Mouse (Mus musculus) spleen, postnatal 4 days (tissue): ENCODE data around the gene Fbxl16.

Experiments
- DNase-seq, 2 experiments: peaks; one replicate each; pipeline ENCODE4 v3.0.0; 2022; ENCODE audit warnings: low spot score in 2 of 2

The Fbxl16 gene

GRCm38 (mm10) chr17:25842509-25842908 lies 33.6 kb downstream of the Fbxl16 start:
- no peak for DNase-seq

DNA sequence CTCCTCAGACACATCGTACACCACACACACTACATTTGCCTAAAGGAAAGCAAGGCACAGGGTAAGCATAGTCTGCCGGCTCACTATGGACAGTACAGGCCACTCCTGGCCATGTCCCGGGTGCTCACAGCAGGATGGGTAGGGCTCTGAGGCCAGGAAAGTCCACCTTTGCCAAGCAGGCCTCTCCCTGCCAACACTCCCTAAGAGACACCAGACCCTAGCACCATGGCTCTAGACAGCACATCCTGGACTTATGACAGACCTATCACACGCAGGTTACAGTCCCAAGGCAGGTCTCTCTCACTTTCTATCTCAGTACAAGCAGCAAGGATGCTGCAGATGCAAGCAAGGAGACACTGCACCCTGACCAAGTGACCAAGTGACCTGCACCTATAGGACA lies 34.2 kb downstream of the Fbxl16 start:
- DNase-seq = no peak

GRCm38 (mm10) chr17:25843636-25844395 lies 34.9 kb downstream of the Fbxl16 start:
- no peak for DNase-seq

DNA sequence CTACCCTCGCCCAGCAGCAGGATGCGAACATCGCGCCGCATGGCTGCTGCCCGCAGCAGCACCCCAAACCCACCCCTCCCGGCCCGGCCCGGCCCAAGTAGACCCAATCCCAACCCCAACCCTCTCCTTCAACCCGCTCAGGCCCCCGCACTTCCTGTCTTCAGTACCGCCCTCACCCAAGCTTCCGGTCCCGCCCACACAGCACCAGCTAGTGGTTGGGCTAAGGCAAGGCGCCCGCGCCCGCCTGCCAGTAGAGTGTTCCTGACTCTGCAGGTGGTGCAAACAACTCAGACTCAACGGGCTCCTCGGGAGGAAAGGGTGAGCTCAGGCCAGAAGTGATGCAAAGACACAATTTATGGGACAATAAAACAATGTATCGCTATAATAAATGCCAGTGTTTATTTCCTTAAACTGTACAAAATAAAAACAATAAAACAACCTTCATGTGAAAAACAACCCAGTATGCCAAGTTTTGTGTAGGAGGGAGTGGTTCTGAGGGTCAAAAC lies 35.6 kb downstream of the Fbxl16 start, which contains the start of gene Rhot2:
TSS of gene Rhot2 (minus strand) at position 456 of the 506 bp plus-strand sequence.
- peak; percentile 93 to 96 for DNase-seq

DNA sequence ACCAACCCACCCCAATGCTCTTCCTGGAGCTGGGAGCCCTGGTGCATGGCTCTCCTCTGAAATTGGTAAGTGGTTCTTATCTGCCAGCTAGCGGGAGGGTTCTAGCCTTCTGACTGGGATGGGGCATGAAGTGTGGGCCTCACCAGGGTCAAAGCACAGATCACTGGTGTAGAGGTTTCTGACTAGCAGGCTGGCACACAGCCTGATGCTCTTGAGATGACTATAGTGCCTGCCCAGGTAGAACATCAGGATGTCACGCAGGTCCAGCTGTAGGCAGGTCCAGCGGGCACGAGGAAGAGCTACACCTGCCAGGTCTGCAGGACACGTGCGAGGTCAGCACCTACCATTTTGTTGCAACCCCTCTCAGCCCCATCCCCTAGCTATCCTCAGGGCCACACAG lies 51.3 kb downstream of the Fbxl16 start:
- DNase-seq = no peak

- peak; percentile 86 to 93 for DNase-seq
These were observed 52.2 kb downstream of the Fbxl16 start, which contains the start of gene Wdr90 for GRCm38 (mm10) chr17:25860832-25861703. Gene Wdr90 (minus strand): TSS chr17:25861501.

- DNase-seq = no peak
These were observed 53.1 kb downstream of the Fbxl16 start for GRCm38 (mm10) chr17:25861704-25862612.

- DNase-seq = no peak
These were observed 54.8 kb downstream of the Fbxl16 start for GRCm38 (mm10) chr17:25863681-25864080.

- no peak for DNase-seq
These were observed 55.4 kb downstream of the Fbxl16 start for GRCm38 (mm10) chr17:25864311-25864710.

GRCm38 (mm10) chr17:25865288-25865687 lies 56.4 kb downstream of the Fbxl16 start:
- no peak for DNase-seq

DNA sequence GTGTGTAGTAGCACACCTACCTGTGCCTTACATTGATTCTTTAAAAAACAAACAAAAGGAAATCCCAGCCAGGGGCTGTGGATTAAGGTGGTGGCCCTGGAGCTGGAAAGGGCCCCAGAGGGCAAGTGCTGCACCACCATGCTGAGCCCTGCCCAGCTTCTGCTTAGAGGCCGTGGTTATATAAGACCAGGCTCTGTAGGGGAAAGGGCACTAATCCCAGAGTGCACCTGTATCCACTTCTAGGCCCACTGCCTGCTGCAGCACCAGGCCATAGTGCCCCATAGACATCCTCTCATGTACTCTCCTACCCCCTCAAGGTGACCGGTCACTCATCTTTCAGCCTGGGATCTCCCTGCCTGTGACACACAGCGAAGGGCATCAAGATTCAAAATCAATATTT lies 57.3 kb downstream of the Fbxl16 start:
- no peak for DNase-seq

- no peak for DNase-seq
These were observed 58.6 kb downstream of the Fbxl16 start for GRCm38 (mm10) chr17:25867509-25867835.

GRCm38 (mm10) chr17:25867836-25868600 lies 59.1 kb downstream of the Fbxl16 start:
- DNase-seq = peak in 1 of 2 experiments; percentile 74

DNA sequence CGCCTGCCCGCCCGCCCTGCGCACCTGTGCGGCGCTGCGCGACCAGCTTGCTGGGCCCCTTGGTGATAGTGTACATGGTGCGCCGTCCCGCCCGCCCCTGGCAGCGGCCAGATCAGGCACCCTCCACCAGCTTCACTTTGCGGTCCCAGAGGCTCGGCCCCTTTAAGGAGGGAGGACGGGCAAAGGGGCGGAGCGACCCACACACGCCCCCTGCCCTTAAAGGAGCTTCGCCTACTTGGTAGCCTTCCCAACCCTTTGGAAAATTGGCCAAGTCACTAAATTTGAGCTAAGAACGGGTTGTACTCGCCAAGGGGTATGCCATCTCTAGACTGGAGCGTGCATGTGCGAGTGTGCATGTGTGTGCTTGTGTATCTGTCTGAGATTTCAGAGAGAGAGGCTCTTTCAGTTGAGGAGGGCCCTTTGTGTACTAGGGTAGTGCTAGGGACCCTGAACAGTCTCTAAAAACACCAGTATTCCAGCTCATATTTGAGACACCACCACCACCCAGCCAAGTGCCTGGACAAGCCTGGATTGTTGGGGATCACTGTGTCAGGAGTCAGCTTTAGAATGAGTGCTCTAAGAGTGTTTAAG lies 59.8 kb downstream of the Fbxl16 start, which contains the start of gene Mcrip2:
TSS of gene Mcrip2 (minus strand) at position 164 of the 591 bp plus-strand sequence.
- DNase-seq = peak; percentile 65 to 77

GRCm38 (mm10) chr17:25869498-25869897 lies 60.6 kb downstream of the Fbxl16 start:
- no peak for DNase-seq

- no peak for DNase-seq
These were observed 61.1 kb downstream of the Fbxl16 start for GRCm38 (mm10) chr17:25869954-25870353.
